Mouse (Mus musculus) T-cell, adult 2 months (primary cell): ENCODE results near the gene Appl2.

Experiments used
- DNase-seq: peaks from one replicate; pipeline ENCODE4 v3.0.0; 2022; ENCODE audit warnings: low spot score

Appl2 gene

GRCm38 (mm10) chr10:83631775-83632174, 16.8 kb downstream of the Appl2 start:
- no peak for DNase-seq

- no peak for DNase-seq
Observed at GRCm38 (mm10) chr10:83630899-83631298, 17.6 kb downstream of the Appl2 start.

GRCm38 (mm10) chr10:83629878-83630277, 18.7 kb downstream of the Appl2 start:
- no peak for DNase-seq

GRCm38 (mm10) chr10:83629190-83629781, 19.3 kb downstream of the Appl2 start:
- DNase-seq: no peak

- no peak for DNase-seq
Observed at GRCm38 (mm10) chr10:83628241-83628640, 20.3 kb downstream of the Appl2 start.

GRCm38 (mm10) chr10:83627113-83627687, 21.3 kb downstream of the Appl2 start:
- DNase-seq: no peak

- DNase-seq: no peak
Observed at GRCm38 (mm10) chr10:83624841-83625240, 23.7 kb downstream of the Appl2 start.

- no peak for DNase-seq
Observed at GRCm38 (mm10) chr10:83624065-83624464, 24.5 kb downstream of the Appl2 start.

GRCm38 (mm10) chr10:83620350-83621055, 28.0 kb downstream of the Appl2 start:
- no peak for DNase-seq

GRCm38 (mm10) chr10:83618819-83619440, 29.6 kb downstream of the Appl2 start:
- DNase-seq: no peak

- DNase-seq: peak; percentile 10
Observed at GRCm38 (mm10) chr10:83617366-83617765, 31.2 kb downstream of the Appl2 start.

- DNase-seq: no peak
Observed at GRCm38 (mm10) chr10:83612648-83613215, 35.8 kb downstream of the Appl2 start.

- DNase-seq: no peak
Observed at GRCm38 (mm10) chr10:83611863-83612262, 36.7 kb downstream of the Appl2 start.

GRCm38 (mm10) chr10:83610518-83610917, 38.0 kb downstream of the Appl2 start:
- no peak for DNase-seq

GRCm38 (mm10) chr10:83608596-83608995, 39.9 kb downstream of the Appl2 start:
- no peak for DNase-seq

GRCm38 (mm10) chr10:83607111-83607510, 41.4 kb downstream of the Appl2 start:
- no peak for DNase-seq

GRCm38 (mm10) chr10:83605637-83606183, 42.8 kb downstream of the Appl2 start:
- no peak for DNase-seq

- DNase-seq: no peak
Observed at GRCm38 (mm10) chr10:83603956-83604564, 44.5 kb downstream of the Appl2 start.

GRCm38 (mm10) chr10:83600650-83601049, 47.9 kb downstream of the Appl2 start:
- no peak for DNase-seq

- no peak for DNase-seq
Observed at GRCm38 (mm10) chr10:83594526-83594925, 54.0 kb downstream of the Appl2 start.

- no peak for DNase-seq
Observed at GRCm38 (mm10) chr10:83592616-83593015, 55.9 kb downstream of the Appl2 start.

- DNase-seq: no peak
Observed at GRCm38 (mm10) chr10:83590801-83591200, 57.7 kb downstream of the Appl2 start.
